Mouse (Mus musculus): ENCODE results near the gene Supt5. TPM values are rescaled to one million over a fixed set of nuclear protein-coding genes. Genes with fewer than 3 reads are reported as not detected.
A peak's percentile ranks its signal among the peaks of the same experiment; 100 is the strongest.

The Supt5 gene
- polyA plus RNA-seq, 1 experiment from 2014 or later, result 91.8 TPM

GRCm38 (mm10) chr7:28298837-28299625 lies 39.5 kb downstream of the Supt5 start:
- ATAC-seq (ENCODE audit: low read depth), result peak; percentile 39; the same call in 1 of the 2 replicates
- Histone ChIP-seq H3K36me3 (ENCODE audit: control insufficient read depth, insufficient read depth, low read length) (no peaks in the 10 kb centered on the region), H3K27me3 (ENCODE audit: control insufficient read depth, insufficient read depth, low read depth, low read length) (peaks cover 52% of the 10 kb centered on the region), H3K9me3 (ENCODE audit: control insufficient read depth, low read length) (no peaks in the 10 kb centered on the region), H3K4me3 (ENCODE audit: low read length) (no peak overlapping the region), H3K4me1 (replicated peaks; ENCODE audit: control insufficient read depth, insufficient read depth, low read length) (peaks cover 9% of the 10 kb centered on the region), H3K9ac (ENCODE audit: low read length) (no peak overlapping the region), H3K4me2 (ENCODE audit: low read depth, low read length) (peak overlapping the region; percentile 19; the same call in 1 of the 2 replicates), H3K27ac (ENCODE audit: low read length) (no peak overlapping the region)
- 21% methylated on average over 43 of the region's 43 CpGs for WGBS

DNA sequence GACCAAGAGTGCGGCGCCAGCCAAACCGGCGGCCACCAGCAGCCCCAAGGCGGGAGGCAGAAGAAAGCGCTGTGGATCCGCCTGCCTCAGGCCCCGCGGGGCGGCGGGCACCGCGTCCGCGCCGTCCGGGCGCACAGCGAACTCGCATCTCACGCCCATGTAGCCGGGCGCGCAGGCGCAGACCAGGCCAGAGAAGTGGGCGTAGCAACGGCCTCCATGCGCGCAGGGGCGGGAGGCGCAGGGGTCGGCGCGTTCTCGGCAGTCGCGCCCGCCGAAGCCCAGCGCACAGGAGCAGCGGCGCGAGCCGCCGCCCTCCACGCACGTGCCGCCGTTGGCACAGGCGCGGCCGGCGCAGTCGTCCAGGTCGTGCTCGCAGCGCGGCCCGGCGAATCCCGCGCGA lies 44.1 kb downstream of the Supt5 start:
- no peaks in the 10 kb centered on the region for H3K9me3 ChIP-seq (ENCODE audit: control insufficient read depth, low read length)
- H3K4me3 ChIP-seq (ENCODE audit: low read length), result peak overlapping the region; percentile 54
- no peak overlapping the region for H3K27ac ChIP-seq (ENCODE audit: low read length)
- peak overlapping the region; percentile 55 for H3K9ac ChIP-seq (ENCODE audit: low read length)
- peaks cover 68% of the 10 kb centered on the region for H3K27me3 ChIP-seq (ENCODE audit: control insufficient read depth, insufficient read depth, low read depth, low read length)
- no peaks in the 10 kb centered on the region for H3K36me3 ChIP-seq (ENCODE audit: control insufficient read depth, insufficient read depth, low read length)
- peaks cover 9% of the 10 kb centered on the region; the same call in 1 of the 2 replicates for H3K4me1 ChIP-seq (replicated peaks; ENCODE audit: control insufficient read depth, insufficient read depth, low read length)
- peak; percentile 65 for ATAC-seq (ENCODE audit: low read depth)
- peak overlapping the region; percentile 74 for H3K4me2 ChIP-seq (ENCODE audit: low read depth, low read length)
- 14% methylated on average over 51 of the region's 63 CpGs for WGBS

DNA sequence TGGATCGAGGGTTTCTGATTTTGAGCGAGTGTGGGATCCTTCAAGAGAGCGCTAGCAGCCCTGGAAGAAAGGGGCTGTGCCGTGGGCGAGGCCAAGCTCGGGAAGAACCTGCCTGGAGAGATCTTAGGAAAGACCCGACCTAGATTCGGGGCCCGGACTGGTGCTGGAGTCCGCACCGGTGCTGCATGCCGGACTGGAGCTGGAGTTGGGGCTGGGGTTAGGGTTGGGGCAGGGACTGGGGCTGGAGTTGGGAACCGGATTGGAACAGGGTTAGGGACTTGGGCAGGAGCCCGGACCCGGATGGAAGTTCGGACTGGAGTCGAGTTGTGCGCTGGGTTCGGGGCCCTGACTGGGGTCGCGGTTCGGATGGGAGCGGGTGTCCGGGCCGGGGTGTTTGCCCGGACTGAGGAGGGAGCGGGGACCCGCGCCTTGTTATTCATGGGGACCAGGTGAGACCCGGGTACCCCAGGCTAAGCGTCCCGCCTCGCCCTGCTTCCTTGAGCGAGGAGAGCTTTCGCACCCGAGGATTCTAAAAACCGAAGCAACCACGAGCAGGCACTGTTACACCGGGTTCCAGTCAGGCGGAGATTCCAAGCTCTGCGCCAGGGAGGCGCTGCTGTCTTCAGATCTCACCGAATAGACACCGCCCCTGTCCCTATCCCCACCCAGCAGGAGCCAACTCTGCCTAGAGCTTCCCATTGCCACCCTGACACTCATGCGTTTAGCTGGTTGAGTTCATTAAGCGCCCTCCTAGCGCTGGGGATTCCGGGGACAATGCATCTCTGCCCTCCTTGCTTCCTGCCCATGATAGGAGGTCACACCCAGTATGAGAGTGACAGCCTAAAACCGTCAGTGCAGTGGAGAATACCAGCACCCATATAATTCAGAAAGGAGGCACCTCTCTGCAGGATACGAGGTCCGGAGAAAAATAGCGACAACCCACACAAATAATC lies 47.6 kb downstream of the Supt5 start, which contains the start of gene Selenov:
TSS of gene Selenov (minus strand) at position 549 of the 953 bp plus-strand sequence.
- 1% methylated on average over 52 of the region's 52 CpGs for WGBS
- Histone ChIP-seq H3K27me3 (ENCODE audit: control insufficient read depth, insufficient read depth, low read depth, low read length) (peaks cover 72% of the 10 kb centered on the region), H3K4me1 (replicated peaks; ENCODE audit: control insufficient read depth, insufficient read depth, low read length) (peaks cover 9% of the 10 kb centered on the region; the same call in 1 of the 2 replicates), H3K36me3 (ENCODE audit: control insufficient read depth, insufficient read depth, low read length) (no peaks in the 10 kb centered on the region), H3K4me2 (ENCODE audit: low read depth, low read length) (peak within 1 kb of the TSS; percentile 51), H3K9me3 (ENCODE audit: control insufficient read depth, low read length) (0 out of 2 replicates have a peak, but pooled peaks cover 3% of the 10 kb centered on the region), H3K4me3 (ENCODE audit: low read length) (peak within 1 kb of the TSS; percentile 24), H3K9ac (ENCODE audit: low read length) (peak within 1 kb of the TSS; percentile 5; the same call in 1 of the 2 replicates), H3K27ac (ENCODE audit: low read length) (no peak within 1 kb of the TSS)
- peak; percentile 57 for ATAC-seq (ENCODE audit: low read depth)

DNA sequence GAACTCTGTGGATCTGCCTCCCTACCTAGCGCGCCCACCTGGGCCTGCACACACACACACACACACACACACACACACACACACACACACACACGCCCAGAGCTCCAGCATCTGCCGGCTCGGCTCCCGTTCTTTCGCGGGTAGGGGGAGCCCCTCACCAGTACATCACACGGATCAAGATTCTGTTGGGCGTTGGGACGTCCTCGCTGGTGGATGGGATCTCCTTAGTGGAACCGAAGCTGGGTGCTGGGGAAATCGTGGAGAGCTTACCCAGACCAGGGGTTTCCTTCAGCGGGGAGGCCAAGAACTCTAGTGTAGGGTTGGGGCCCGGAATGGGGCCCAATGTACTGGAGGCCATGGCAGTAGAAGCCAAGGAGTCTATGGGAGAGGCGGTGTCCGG lies 48.4 kb downstream of the Supt5 start:
- peak; percentile 23; the same call in 1 of the 2 replicates for ATAC-seq (ENCODE audit: low read depth)
- peaks cover 68% of the 10 kb centered on the region for H3K27me3 ChIP-seq (ENCODE audit: control insufficient read depth, insufficient read depth, low read depth, low read length)
- H3K9me3 ChIP-seq (ENCODE audit: control insufficient read depth, low read length), result 0 out of 2 replicates have a peak, but pooled peaks cover 3% of the 10 kb centered on the region
- H3K4me3 ChIP-seq (ENCODE audit: low read length), result peak overlapping the region; percentile 24
- no peak overlapping the region for H3K27ac ChIP-seq (ENCODE audit: low read length)
- no peak overlapping the region; the same call in 1 of the 2 replicates for H3K9ac ChIP-seq (ENCODE audit: low read length)
- H3K4me1 ChIP-seq (replicated peaks; ENCODE audit: control insufficient read depth, insufficient read depth, low read length), result peaks cover 9% of the 10 kb centered on the region; the same call in 1 of the 2 replicates
- 1% methylated on average over 16 of the region's 18 CpGs for WGBS
- H3K4me2 ChIP-seq (ENCODE audit: low read depth, low read length), result peak overlapping the region; percentile 51
- no peaks in the 10 kb centered on the region for H3K36me3 ChIP-seq (ENCODE audit: control insufficient read depth, insufficient read depth, low read length)

DNA sequence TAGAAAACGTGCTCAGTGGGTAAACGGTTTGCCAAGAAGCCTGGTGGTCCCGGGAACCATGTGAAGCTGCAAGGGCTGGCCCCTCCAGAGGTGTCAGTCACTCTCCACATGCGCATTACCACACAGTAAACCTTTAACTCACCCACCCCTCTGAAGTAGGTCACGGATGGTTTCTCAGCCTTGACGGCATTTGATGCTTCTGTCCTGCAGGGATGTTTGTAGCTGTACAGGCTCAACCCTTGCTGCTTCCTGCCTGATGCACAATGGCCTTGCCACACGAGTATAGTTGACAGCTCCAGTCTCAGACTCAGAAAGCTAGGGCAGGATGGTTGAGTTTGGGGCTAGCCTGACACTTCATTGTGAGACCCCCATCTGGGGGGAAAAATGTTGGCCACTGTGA lies 57.9 kb downstream of the Supt5 start:
- no peak overlapping the region for H3K9ac ChIP-seq (ENCODE audit: low read length)
- H3K27me3 ChIP-seq (ENCODE audit: control insufficient read depth, insufficient read depth, low read depth, low read length), result no peaks in the 10 kb centered on the region
- peaks cover 9% of the 10 kb centered on the region for H3K4me1 ChIP-seq (replicated peaks; ENCODE audit: control insufficient read depth, insufficient read depth, low read length)
- no peaks in the 10 kb centered on the region for H3K9me3 ChIP-seq (ENCODE audit: control insufficient read depth, low read length)
- H3K36me3 ChIP-seq (ENCODE audit: control insufficient read depth, insufficient read depth, low read length), result no peaks in the 10 kb centered on the region
- no peak for ATAC-seq (ENCODE audit: low read depth)
- H3K4me2 ChIP-seq (ENCODE audit: low read depth, low read length), result no peak overlapping the region
- no peak overlapping the region for H3K4me3 ChIP-seq (ENCODE audit: low read length)
- no peak overlapping the region for H3K27ac ChIP-seq (ENCODE audit: low read length)
- WGBS, result 69% methylated on average over 7 of the region's 7 CpGs

GRCm38 (mm10) chr7:28278279-28278652 lies 60.3 kb downstream of the Supt5 start:
- peaks cover 9% of the 10 kb centered on the region for H3K4me1 ChIP-seq (replicated peaks; ENCODE audit: control insufficient read depth, insufficient read depth, low read length)
- H3K36me3 ChIP-seq (ENCODE audit: control insufficient read depth, insufficient read depth, low read length), result no peaks in the 10 kb centered on the region
- 78% methylated on average over 7 of the region's 7 CpGs for WGBS
- ATAC-seq (ENCODE audit: low read depth), result no peak
- peak overlapping the region; percentile 85 for H3K4me2 ChIP-seq (ENCODE audit: low read depth, low read length)
- H3K4me3 ChIP-seq (ENCODE audit: low read length), result peak overlapping the region; percentile 80
- peak overlapping the region; percentile 52; the same call in 1 of the 2 replicates for H3K27ac ChIP-seq (ENCODE audit: low read length)
- H3K9ac ChIP-seq (ENCODE audit: low read length), result peak overlapping the region; percentile 95
- no peaks in the 10 kb centered on the region for H3K9me3 ChIP-seq (ENCODE audit: control insufficient read depth, low read length)
- H3K27me3 ChIP-seq (ENCODE audit: control insufficient read depth, insufficient read depth, low read depth, low read length), result no peaks in the 10 kb centered on the region

- Histone ChIP-seq H3K9ac (ENCODE audit: low read length) (peak within 1 kb of the TSS; percentile 95), H3K4me1 (replicated peaks; ENCODE audit: control insufficient read depth, insufficient read depth, low read length) (peaks cover 9% of the 10 kb centered on the region), H3K9me3 (ENCODE audit: control insufficient read depth, low read length) (no peaks in the 10 kb centered on the region), H3K36me3 (ENCODE audit: control insufficient read depth, insufficient read depth, low read length) (no peaks in the 10 kb centered on the region), H3K4me2 (ENCODE audit: low read depth, low read length) (peak within 1 kb of the TSS; percentile 85), H3K4me3 (ENCODE audit: low read length) (peak within 1 kb of the TSS; percentile 80), H3K27ac (ENCODE audit: low read length) (peak within 1 kb of the TSS; percentile 52; the same call in 1 of the 2 replicates), H3K27me3 (ENCODE audit: control insufficient read depth, insufficient read depth, low read depth, low read length) (no peaks in the 10 kb centered on the region)
- peak; percentile 83 for ATAC-seq (ENCODE audit: low read depth)
- 2% methylated on average over 67 of the region's 68 CpGs for WGBS
Measured at GRCm38 (mm10) chr7:28277615-28278278, 60.8 kb downstream of the Supt5 start, which contains the start of gene Eid2b. TSS of gene Eid2b (plus strand) at chr7:28277739.

DNA sequence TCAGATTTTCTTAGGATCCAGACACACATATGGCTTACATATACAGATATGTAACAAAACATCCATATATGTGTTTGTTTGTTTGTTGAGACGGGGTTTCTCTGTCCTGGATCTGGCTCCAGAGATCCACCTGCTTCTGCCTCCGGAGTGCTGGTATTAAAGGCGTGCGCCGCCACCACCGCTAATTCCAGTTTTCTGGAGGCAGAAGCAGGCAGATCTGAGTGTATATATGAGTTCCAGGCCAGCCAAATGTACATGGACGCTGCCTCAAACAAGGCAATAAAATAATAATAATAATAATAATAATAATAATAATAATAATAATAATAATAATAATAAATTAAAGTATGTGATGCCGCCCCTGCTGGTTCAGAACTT lies 61.3 kb downstream of the Supt5 start:
- peaks cover 9% of the 10 kb centered on the region for H3K4me1 ChIP-seq (replicated peaks; ENCODE audit: control insufficient read depth, insufficient read depth, low read length)
- H3K9ac ChIP-seq (ENCODE audit: low read length), result no peak overlapping the region
- peak; percentile 5; the same call in 1 of the 2 replicates for ATAC-seq (ENCODE audit: low read depth)
- H3K9me3 ChIP-seq (ENCODE audit: control insufficient read depth, low read length), result no peaks in the 10 kb centered on the region
- no peaks in the 10 kb centered on the region for H3K36me3 ChIP-seq (ENCODE audit: control insufficient read depth, insufficient read depth, low read length)
- no peaks in the 10 kb centered on the region for H3K27me3 ChIP-seq (ENCODE audit: control insufficient read depth, insufficient read depth, low read depth, low read length)
- H3K27ac ChIP-seq (ENCODE audit: low read length), result no peak overlapping the region
- WGBS, result 59% methylated on average over 8 of the region's 8 CpGs
- no peak overlapping the region for H3K4me2 ChIP-seq (ENCODE audit: low read depth, low read length)
- no peak overlapping the region; the same call in 1 of the 2 replicates for H3K4me3 ChIP-seq (ENCODE audit: low read length)
